Mouse (Mus musculus): ENCODE results near the gene Jmjd4.

Jmjd4 gene

DNA sequence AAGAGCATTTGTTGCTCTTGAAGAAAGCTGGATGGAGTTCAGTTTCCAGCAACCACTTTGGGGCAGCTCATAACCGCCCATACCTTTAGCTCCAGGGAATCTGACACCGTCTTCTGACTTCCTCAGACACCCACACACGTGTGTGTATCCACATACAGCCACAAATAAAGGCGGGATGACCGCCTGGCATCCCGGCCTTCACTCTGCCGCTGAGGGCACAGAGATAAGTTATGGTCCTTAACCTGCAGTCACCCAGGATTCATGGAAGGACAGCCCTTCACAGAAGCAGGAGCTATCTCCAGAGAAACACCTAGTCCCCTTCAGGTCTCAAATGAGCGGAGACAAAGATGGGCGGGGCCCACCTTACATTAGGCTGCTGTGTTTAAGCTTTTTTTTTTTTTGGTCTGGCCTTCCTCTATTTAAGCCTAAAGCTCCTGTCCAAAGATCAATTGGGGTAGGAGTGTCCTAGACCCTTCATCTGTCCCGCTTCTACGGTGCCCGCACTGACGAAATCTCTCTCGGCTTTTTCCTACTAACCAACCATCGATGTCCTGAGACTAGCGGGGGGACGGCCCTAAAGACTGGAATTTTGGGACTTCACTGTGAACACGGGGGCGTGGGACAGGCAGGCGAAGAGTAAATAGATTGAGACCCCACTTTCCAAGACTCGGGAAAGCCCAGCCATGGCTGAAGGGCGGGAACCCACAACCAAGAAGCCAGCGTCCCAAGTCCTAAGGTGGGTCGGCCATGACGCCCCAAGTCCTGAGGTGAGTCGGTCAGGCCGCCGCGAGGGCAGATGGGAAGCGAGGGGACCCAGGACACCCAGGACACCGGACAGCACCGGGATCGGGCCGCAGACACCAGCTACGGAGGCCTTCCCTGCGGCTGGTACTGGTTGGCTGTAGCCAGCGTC, 21.8 kb downstream of the Jmjd4 start:
- DNase-seq (ENCODE audit: low read depth, low spot score), result peak; percentile 57

- DNase-seq (ENCODE audit: low read depth, low spot score), result peak; percentile 97
These were observed 22.5 kb downstream of the Jmjd4 start, which contains the start of gene Zfp867 for GRCm38 (mm10) chr11:59472326-59472677. Zfp867 (minus strand) TSS chr11:59472474.

GRCm38 (mm10) chr11:59477240-59477639, 27.4 kb downstream of the Jmjd4 start:
- no peak for DNase-seq (ENCODE audit: low read depth, low spot score)

GRCm38 (mm10) chr11:59483212-59483611, 33.4 kb downstream of the Jmjd4 start:
- DNase-seq (ENCODE audit: low read depth, low spot score), result peak; percentile 68

DNA sequence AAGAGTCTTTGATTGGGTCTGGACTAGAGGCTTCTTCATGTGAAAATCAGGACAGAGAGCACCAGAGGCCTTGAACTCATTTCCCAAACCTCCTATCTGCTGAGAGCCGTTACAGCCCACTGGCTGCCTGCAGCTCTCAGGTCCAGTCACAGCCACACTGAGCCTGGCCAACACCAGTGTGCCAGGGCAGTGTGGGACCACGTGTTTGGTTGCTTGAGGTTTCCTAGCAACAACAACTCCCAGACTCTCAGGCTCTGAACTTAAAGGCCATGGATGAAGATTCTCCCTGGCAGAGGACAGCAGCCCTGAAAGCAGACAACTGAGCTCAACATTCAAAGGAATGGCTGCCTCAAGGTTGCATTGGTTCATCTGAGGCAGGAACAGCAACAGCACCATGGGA, 35.8 kb downstream of the Jmjd4 start:
- no peak for DNase-seq (ENCODE audit: low read depth, low spot score)

GRCm38 (mm10) chr11:59486222-59486621, 36.4 kb downstream of the Jmjd4 start:
- no peak for DNase-seq (ENCODE audit: low read depth, low spot score)

- no peak for DNase-seq (ENCODE audit: low read depth, low spot score)
These were observed 46.9 kb downstream of the Jmjd4 start for GRCm38 (mm10) chr11:59496672-59497310.

DNA sequence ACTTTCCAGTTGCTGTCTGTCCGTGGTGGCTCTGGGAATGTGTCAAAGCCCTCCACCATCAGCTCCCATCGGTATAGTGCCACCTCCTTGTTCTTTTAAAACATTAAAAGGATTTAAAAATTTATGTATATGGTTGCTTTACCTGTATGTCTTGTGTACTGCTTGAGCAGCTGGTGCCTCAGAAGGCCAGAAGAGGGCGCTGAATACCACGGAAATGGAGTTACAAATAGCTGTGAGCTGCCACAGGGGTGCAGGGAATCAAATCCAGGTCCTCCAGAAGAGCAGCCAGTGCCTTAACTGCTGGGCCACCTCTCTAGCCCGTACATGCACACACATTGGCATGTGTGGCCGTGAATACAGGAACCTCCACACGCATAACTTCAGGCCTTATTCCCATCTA, 47.9 kb downstream of the Jmjd4 start:
- DNase-seq (ENCODE audit: low read depth, low spot score), result peak; percentile 46

GRCm38 (mm10) chr11:59501978-59502700, 52.3 kb downstream of the Jmjd4 start:
- DNase-seq (ENCODE audit: low read depth, low spot score), result no peak

DNA sequence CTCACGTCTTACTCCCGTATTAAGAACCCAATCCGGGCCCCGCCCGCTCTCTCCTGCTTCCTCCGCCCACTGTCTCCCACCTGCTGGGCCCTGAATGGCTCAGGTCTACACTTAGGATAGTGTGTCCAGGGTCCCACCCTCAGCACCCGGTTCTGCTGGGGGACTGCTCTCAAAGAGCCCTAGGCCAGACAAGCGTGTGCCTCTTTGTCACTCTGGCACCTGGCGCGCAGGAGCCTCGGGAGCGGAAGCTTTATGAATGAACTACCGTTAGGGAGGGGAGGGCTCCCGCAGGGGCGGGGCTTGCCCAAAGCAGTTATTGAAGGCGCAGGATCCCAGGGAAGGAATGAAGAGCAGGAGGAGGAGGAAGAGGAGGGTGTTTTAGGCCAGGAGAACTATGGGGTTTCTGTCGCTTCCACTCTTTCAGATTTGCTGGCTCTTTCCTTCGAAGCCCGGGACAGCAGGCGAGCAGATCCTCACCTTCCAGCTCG, 55.5 kb downstream of the Jmjd4 start:
- peak; percentile 95 for DNase-seq (ENCODE audit: low read depth, low spot score)

DNA sequence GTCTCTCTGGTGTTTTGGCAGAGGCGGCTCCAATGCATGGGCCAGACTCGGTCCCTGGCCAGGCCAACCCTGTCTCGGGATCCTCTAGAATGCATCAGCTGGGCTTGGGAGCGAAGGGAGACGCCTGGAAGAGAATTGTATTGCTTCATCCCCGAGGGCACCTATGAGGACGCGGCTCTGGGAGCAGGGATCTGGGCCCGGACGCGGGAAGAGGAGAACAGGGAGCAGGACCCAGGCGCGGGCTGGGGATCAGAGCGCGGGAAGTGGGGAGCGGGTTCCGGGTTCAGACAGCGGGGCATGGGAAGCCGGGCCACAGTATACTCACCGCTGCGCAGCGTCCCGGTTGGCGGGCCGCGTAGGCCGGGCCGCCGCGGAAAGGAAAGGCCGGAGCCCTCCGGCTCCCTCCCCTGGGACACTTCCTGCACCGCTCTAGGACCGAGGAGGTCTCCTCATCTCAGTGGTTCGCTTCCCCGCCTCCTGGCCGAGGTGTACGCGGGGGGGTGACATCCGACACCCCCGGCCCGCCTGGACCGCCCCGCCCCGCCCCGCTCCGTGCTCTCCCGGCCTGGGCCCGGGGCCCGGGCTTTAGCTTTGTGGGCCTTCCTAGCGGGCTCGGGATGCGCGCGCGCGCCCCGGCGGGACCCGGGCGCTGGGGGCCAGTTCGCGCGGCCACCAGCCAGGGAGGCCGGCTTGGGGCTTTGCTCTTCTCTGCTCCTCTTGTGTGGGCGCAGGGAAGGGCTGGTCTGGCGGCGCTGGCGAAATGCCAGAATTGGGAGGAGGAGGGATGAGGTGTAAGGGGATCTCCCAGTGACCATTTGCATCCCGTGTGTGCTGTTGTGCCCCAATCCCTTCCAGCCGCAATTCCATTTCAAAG, 56.2 kb downstream of the Jmjd4 start:
- DNase-seq (ENCODE audit: low read depth, low spot score), result peak; percentile 92

GRCm38 (mm10) chr11:59506713-59507074, 56.8 kb downstream of the Jmjd4 start:
- DNase-seq (ENCODE audit: low read depth, low spot score), result no peak
